Mouse (Mus musculus): Measurements from ENCODE around the gene Pbrm1.

Pbrm1 gene

DNA sequence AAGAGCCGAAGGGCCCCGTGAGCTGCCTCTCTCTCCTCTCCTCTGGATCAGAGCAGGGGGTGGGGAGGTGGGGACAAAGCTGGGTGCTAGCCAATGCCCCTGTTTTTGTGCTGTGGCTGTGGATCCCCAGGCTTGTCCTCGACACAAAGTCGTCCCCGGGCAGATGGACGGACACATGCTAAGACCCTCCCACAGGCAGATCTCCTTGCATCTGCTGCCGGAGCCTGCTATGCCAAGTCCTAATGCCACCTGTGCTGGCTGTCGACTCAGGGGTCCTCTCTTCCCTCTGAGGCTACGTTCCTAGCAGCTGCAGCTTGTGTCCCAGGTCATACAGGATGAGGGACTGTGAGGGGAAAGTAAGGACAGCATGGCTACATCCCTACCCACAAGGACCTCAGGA lies 147.9 kb downstream of the Pbrm1 start:
- no peak for DNase-seq (ENCODE audit: low spot score in 2 of 2)

DNA sequence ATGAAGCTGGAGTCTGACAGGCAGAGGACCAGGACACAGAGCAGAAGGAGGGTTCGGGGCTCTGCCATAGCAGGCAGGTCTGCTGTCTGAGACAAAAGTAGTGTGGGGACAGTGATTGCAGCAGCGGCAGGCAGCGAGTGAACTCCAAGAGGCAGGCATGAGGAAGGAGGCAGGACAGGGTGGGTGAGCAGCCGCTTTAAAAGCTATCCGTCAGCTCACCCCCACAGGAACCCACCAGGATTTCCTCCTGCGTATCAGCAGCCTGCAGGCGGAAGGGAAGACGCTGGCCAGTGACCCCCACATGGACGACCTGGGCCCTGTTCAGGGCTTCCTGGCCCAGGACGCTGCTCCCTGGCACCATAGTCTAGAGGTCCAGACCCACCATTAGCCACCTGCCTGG lies 149.5 kb downstream of the Pbrm1 start, which contains the start of gene Stab1:
Gene Stab1, minus strand, starts transcription at position 217 of the 400 bp plus-strand sequence.
- DNase-seq (ENCODE audit: low spot score in 2 of 2): no peak

DNA sequence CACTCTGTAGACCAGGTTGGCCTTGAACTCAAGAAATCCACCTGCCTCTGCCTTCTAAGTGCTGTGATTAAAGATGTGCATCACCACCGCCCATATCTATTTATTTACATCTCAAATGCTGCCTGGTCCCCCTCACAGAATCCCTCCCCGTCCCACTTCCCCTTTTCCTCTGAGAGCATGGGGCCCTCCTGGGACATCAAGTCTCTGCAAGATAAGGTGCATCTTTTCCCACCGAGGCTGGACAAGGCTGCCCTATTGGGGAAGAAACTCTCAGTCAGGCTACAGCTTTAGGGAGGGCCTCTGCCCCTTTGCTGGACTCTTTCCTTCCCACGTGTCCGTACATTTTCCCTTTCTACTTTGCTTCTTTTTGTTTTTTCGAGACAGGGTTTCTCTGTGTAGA lies 150.6 kb downstream of the Pbrm1 start:
- DNase-seq (ENCODE audit: low spot score in 2 of 2): no peak

DNA sequence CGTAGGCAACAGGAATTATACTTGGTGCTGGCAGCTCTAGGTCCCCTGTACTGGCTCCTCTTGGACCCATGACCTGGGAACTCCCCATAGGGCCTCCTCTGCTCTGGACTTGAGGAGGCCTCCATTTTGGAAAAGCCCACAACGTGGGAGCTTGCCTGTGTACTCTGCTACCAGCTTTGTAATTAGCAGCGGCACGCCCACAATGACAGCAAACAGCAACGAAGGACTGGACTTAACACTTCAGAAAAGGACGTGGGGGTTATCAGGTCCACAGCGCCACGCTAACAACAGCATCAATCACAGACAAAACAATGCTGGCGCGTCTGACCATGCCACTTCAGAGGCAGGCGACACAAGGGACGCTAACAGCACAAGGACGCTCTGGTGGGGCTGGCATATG lies 152.0 kb downstream of the Pbrm1 start:
- no peak for DNase-seq (ENCODE audit: low spot score in 2 of 2)

All from spleen, postnatal 4 days (tissue).